Comparison of ENCODE assay signal across 25 mouse cellular contexts in genomic region chr16:29786540-29786939, GRCm38 (mm10).
A peak's percentile ranks its signal among the peaks of the same experiment; 100 is the strongest.
DNase-seq lines count a peak whose midpoint lies in the region; ATAC-seq and TF ChIP-seq lines count a peak whose summit lies in the region.
"Had no signal": no experiment of that assay in that cellular context is flagged by ENCODE, and none has a peak within 500 bp of the region (broad histone marks: within the 10 kb centered on the region; RNA-seq: fewer than 3 reads in every experiment).

No protein-coding gene starts in this region.

- no peak for ATAC-seq in kidney, embryonic 14.5 days (ENCODE audit: low FRiP score, low TSS enrichment)
- no peak for ATAC-seq in lung, embryonic 14.5 days (ENCODE audit: insufficient read depth)
- ATAC-seq in stomach, embryonic 16.5 days (ENCODE audit: insufficient read depth, low FRiP score) = no peak
- no peak for ATAC-seq in stomach, postnatal 0 days (ENCODE audit: low FRiP score, low TSS enrichment)
- ATAC-seq: activated CD4-positive, CD25-positive, alpha-beta regulatory T cell, adult 4 months; forebrain, embryonic 15.5 days had no signal

- H3K27ac ChIP-seq in heart, embryonic 10.5 days = peak overlapping the region; percentile 30; the same call in 1 of the 2 replicates
- H3K27ac ChIP-seq in kidney, embryonic 14.5 days (ENCODE audit: low read depth, low read length) = peak overlapping the region; percentile 94
- peak overlapping the region; percentile 88; the same call in 1 of the 2 replicates for H3K27ac ChIP-seq in lung, embryonic 14.5 days (ENCODE audit: low read depth)
- H3K27ac ChIP-seq in stomach, embryonic 16.5 days (ENCODE audit: low read length) = peak overlapping the region; percentile 98; the same call in 1 of the 2 replicates
- H3K27ac ChIP-seq in stomach, postnatal 0 days (replicated peaks) = no peak overlapping the region; the same call in 1 of the 2 replicates
- H3K27ac ChIP-seq: embryonic facial prominence, embryonic 10.5 days; embryonic facial prominence, embryonic 13.5 days; forebrain, embryonic 12.5 days; forebrain, embryonic 15.5 days; heart, adult 2 months; hindbrain, embryonic 13.5 days had no signal

- H3K27me3 ChIP-seq in heart, embryonic 10.5 days (ENCODE audit: insufficient read depth, poor library complexity, severe bottlenecking) = peaks cover 18% of the 10 kb centered on the region; the same call in 1 of the 2 replicates
- no peaks in the 10 kb centered on the region for H3K27me3 ChIP-seq in kidney, embryonic 14.5 days (ENCODE audit: control insufficient read depth, insufficient read depth, low read length)
- no peaks in the 10 kb centered on the region for H3K27me3 ChIP-seq in lung, embryonic 14.5 days (ENCODE audit: insufficient read depth, low read length)
- H3K27me3 ChIP-seq in stomach, embryonic 16.5 days (ENCODE audit: control insufficient read depth, insufficient read depth, low read length) = no peaks in the 10 kb centered on the region
- no peaks in the 10 kb centered on the region for H3K27me3 ChIP-seq in stomach, postnatal 0 days (ENCODE audit: control insufficient read depth, insufficient read depth, low read length)
- H3K27me3 ChIP-seq: embryonic facial prominence, embryonic 13.5 days; forebrain, embryonic 12.5 days; forebrain, embryonic 15.5 days had no signal

- H3K4me3 ChIP-seq in heart, embryonic 10.5 days = no peak overlapping the region
- H3K4me3 ChIP-seq in kidney, embryonic 14.5 days (ENCODE audit: low read length) = no peak overlapping the region
- no peak overlapping the region for H3K4me3 ChIP-seq in lung, embryonic 14.5 days (ENCODE audit: low read depth, low read length)
- no peak overlapping the region for H3K4me3 ChIP-seq in stomach, embryonic 16.5 days (replicated peaks; ENCODE audit: low read length)
- H3K4me3 ChIP-seq in stomach, postnatal 0 days (ENCODE audit: low read depth, low read length) = no peak overlapping the region
- H3K4me3 ChIP-seq: embryonic facial prominence, embryonic 10.5 days; embryonic facial prominence, embryonic 13.5 days; erythroblast, embryonic 14.5 days; forebrain, embryonic 12.5 days; forebrain, embryonic 15.5 days; heart, adult 2 months; hindbrain, embryonic 13.5 days had no signal

- no peaks in the 10 kb centered on the region for H3K36me3 ChIP-seq in heart, embryonic 10.5 days
- H3K36me3 ChIP-seq in kidney, embryonic 14.5 days (ENCODE audit: control insufficient read depth, insufficient read depth, low read length) = no peaks in the 10 kb centered on the region
- H3K36me3 ChIP-seq in lung, embryonic 14.5 days (ENCODE audit: insufficient read depth) = no peaks in the 10 kb centered on the region
- H3K36me3 ChIP-seq in stomach, embryonic 16.5 days (ENCODE audit: control insufficient read depth, insufficient read depth, low read length) = no peaks in the 10 kb centered on the region
- H3K36me3 ChIP-seq in stomach, postnatal 0 days (ENCODE audit: control insufficient read depth, insufficient read depth, low read length) = no peaks in the 10 kb centered on the region
- H3K36me3 ChIP-seq: embryonic facial prominence, embryonic 10.5 days; embryonic facial prominence, embryonic 13.5 days; forebrain, embryonic 12.5 days; forebrain, embryonic 15.5 days; hindbrain, embryonic 13.5 days had no signal

- peaks cover 6% of the 10 kb centered on the region for H3K9me3 ChIP-seq in heart, embryonic 10.5 days
- peaks cover 3% of the 10 kb centered on the region; the same call in 1 of the 2 replicates for H3K9me3 ChIP-seq in kidney, embryonic 14.5 days (ENCODE audit: control insufficient read depth, low read length)
- H3K9me3 ChIP-seq in lung, embryonic 14.5 days (ENCODE audit: low read depth, low read length) = 0 out of 2 replicates have a peak, but pooled peaks cover 4% of the 10 kb centered on the region
- no peaks in the 10 kb centered on the region; the same call in 1 of the 2 replicates for H3K9me3 ChIP-seq in stomach, embryonic 16.5 days (replicated peaks; ENCODE audit: control insufficient read depth, low read length)
- H3K9me3 ChIP-seq in stomach, postnatal 0 days (ENCODE audit: control insufficient read depth, low read length) = no peaks in the 10 kb centered on the region
- H3K9me3 ChIP-seq: embryonic facial prominence, embryonic 13.5 days; forebrain, embryonic 15.5 days had no signal

- H3K4me2 ChIP-seq in kidney, embryonic 14.5 days (replicated peaks; ENCODE audit: low read depth, low read length) = no peak overlapping the region
- H3K4me2 ChIP-seq in lung, embryonic 14.5 days = no peak overlapping the region
- no peak overlapping the region for H3K4me2 ChIP-seq in stomach, embryonic 16.5 days (ENCODE audit: low read depth, low read length)
- H3K4me2 ChIP-seq in stomach, postnatal 0 days (replicated peaks; ENCODE audit: low read depth) = no peak overlapping the region
- H3K4me2 ChIP-seq: embryonic facial prominence, embryonic 13.5 days; forebrain, embryonic 12.5 days; forebrain, embryonic 15.5 days; heart, embryonic 11.5 days; hindbrain, embryonic 13.5 days had no signal

- no peak for TF ChIP-seq EP300 in stomach, postnatal 0 days (optimal IDR thresholded peaks at IDR 0.05)

- no peak for TF ChIP-seq CTCF in lung, embryonic 14.5 days (IDR thresholded peaks at IDR 0.05; ENCODE audit: low read depth)
- no peak for TF ChIP-seq CTCF in stomach, postnatal 0 days (IDR thresholded peaks at IDR 0.05; ENCODE audit: low read depth)

- no peak for DNase-seq in heart, embryonic 10.5 days (ENCODE audit: low spot score)
- DNase-seq in heart, adult 18-20 months = no peak
- DNase-seq in kidney, postnatal 4 days = no peak
- no peak for DNase-seq in lung, embryonic 14.5 days
- no peak for DNase-seq in lung, postnatal 25 days (ENCODE audit: low spot score)
- no peak for DNase-seq in stomach, postnatal 0 days (ENCODE audit: low spot score)
- DNase-seq: adrenal gland, adult 8-10 months; adrenal gland, postnatal 25 days; cerebellum, adult 11-12 months; cerebellum, adult 8-10 months; cerebellum, postnatal 10 days; cerebellum, postnatal 36 days; embryo, embryonic 11 days; gastrocnemius, postnatal 25 days; heart, adult 2 months had no signal

- no peak overlapping the region for H3K9ac ChIP-seq in kidney, embryonic 14.5 days (ENCODE audit: low read depth, low read length)
- H3K9ac ChIP-seq in lung, embryonic 14.5 days = no peak overlapping the region
- no peak overlapping the region for H3K9ac ChIP-seq in stomach, embryonic 16.5 days (ENCODE audit: low read length)
- H3K9ac ChIP-seq in stomach, postnatal 0 days (ENCODE audit: low read length) = no peak overlapping the region
- H3K9ac ChIP-seq: embryonic facial prominence, embryonic 13.5 days; forebrain, embryonic 12.5 days; forebrain, embryonic 15.5 days; hindbrain, embryonic 13.5 days had no signal

- 86% methylated on average over 8 of the region's 8 CpGs for WGBS in heart, embryonic 10.5 days
- 73% methylated on average over 8 of the region's 8 CpGs for WGBS in kidney, embryonic 14.5 days
- WGBS in lung, embryonic 14.5 days = 78% methylated on average over 8 of the region's 8 CpGs
- WGBS in stomach, embryonic 16.5 days = 85% methylated on average over 8 of the region's 8 CpGs
- WGBS in stomach, postnatal 0 days = 86% methylated on average over 8 of the region's 8 CpGs

- H3K4me1 ChIP-seq in heart, embryonic 10.5 days = peaks cover 12% of the 10 kb centered on the region; the same call in 1 of the 2 replicates
- peaks cover 3% of the 10 kb centered on the region; the same call in 1 of the 2 replicates for H3K4me1 ChIP-seq in kidney, embryonic 14.5 days (ENCODE audit: control insufficient read depth, insufficient read depth, low read length)
- peaks cover 10% of the 10 kb centered on the region; the same call in 1 of the 2 replicates for H3K4me1 ChIP-seq in lung, embryonic 14.5 days (ENCODE audit: insufficient read depth)
- H3K4me1 ChIP-seq in stomach, embryonic 16.5 days (ENCODE audit: control insufficient read depth, insufficient read depth, low read length) = peaks cover 11% of the 10 kb centered on the region; the same call in 1 of the 2 replicates
- H3K4me1 ChIP-seq in stomach, postnatal 0 days (replicated peaks; ENCODE audit: control insufficient read depth, insufficient read depth) = 0 out of 2 replicates have a peak, but pooled peaks cover 4% of the 10 kb centered on the region
- H3K4me1 ChIP-seq: forebrain, embryonic 12.5 days; forebrain, embryonic 15.5 days; hindbrain, embryonic 13.5 days had no signal
